Mouse (Mus musculus) neural tube, embryonic 11.5 days (tissue): Measurements from ENCODE around the gene Zyg11a. TPM values are rescaled to one million over a fixed set of nuclear protein-coding genes. Genes with fewer than 3 reads are reported as not detected.

Source experiments
- ATAC-seq: fragments of 200-750 bp; cut with Nextera tagmentation; 2 replicates; pipeline ENCODE4 v1.8.0; 2017; ENCODE audit warnings: moderate number of reproducible peaks, mild to moderate bottlenecking, moderate TSS enrichment, moderate library complexity; ENCODE audit not compliant: insufficient read depth, low FRiP score, low TSS enrichment
- DNase-seq: peaks from one replicate; pipeline ENCODE4 v3.0.0-alpha.2; 2015; ENCODE audit warnings: low spot score
- H3K27ac ChIP-seq: fragments of 300-500 bp; sonication (generic); 2 replicates; pipeline ENCODE4 v1.5.1; 2014; ENCODE audit warnings: low read depth, mild to moderate bottlenecking, low read length
- H3K27me3 ChIP-seq: fragments of 300-500 bp; sonication (generic); 2 replicates; pipeline ENCODE4 v1.6.1; 2014; ENCODE audit warnings: mild to moderate bottlenecking, low read length, mixed read lengths; ENCODE audit not compliant: control insufficient read depth, insufficient read depth
- H3K36me3 ChIP-seq: fragments of 300-500 bp; sonication (generic); 2 replicates; pipeline ENCODE4 v1.6.1; 2014; ENCODE audit warnings: mild to moderate bottlenecking, low read length, moderate library complexity, mixed read lengths; ENCODE audit not compliant: control insufficient read depth, insufficient read depth
- H3K4me1 ChIP-seq: fragments of 300-500 bp; sonication (generic); 2 replicates; pipeline ENCODE4 v1.6.1; 2014; ENCODE audit warnings: low read length, mixed read lengths; ENCODE audit not compliant: control insufficient read depth, insufficient read depth
- H3K4me2 ChIP-seq: fragments of 300-500 bp; sonication (generic); 2 replicates; pipeline ENCODE4 v1.6.1; 2014; ENCODE audit warnings: low read depth, mild to moderate bottlenecking, moderate library complexity
- H3K4me3 ChIP-seq: fragments of 300-500 bp; sonication (generic); 2 replicates; pipeline ENCODE4 v1.5.1; 2014; ENCODE audit warnings: low read depth, low read length
- H3K9ac ChIP-seq: fragments of 300-500 bp; sonication (generic); 2 replicates; pipeline ENCODE4 v1.6.1; 2014; ENCODE audit warnings: mild to moderate bottlenecking, low read length
- H3K9me3 ChIP-seq: fragments of 300-500 bp; sonication (generic); 2 replicates; pipeline ENCODE4 v1.6.1; 2016; ENCODE audit warnings: low read length; ENCODE audit not compliant: control insufficient read depth
- WGBS: fragments of 180-500 bp; shearing (Covaris S2); extraction: QIAGEN DNeasy Blood & Tissue Kit; methylation state at CpG from one replicate; pipeline ENCODE4 v1.1.7; 2014; 5-methylcytosine and 5-hydroxymethylcytosine counted together
- polyA plus RNA-seq: library from polyadenylated mRNA; unstranded; fragments of >200 nt; fragmentation: Nextera tagmentation; extraction: Ambion mirVana; gene quantifications from 2 replicates; pipeline ENCODE4 v1.2.1, GENCODE M21; 2014

The Zyg11a gene
- polyA plus RNA-seq: not detected in 2 replicates

DNA sequence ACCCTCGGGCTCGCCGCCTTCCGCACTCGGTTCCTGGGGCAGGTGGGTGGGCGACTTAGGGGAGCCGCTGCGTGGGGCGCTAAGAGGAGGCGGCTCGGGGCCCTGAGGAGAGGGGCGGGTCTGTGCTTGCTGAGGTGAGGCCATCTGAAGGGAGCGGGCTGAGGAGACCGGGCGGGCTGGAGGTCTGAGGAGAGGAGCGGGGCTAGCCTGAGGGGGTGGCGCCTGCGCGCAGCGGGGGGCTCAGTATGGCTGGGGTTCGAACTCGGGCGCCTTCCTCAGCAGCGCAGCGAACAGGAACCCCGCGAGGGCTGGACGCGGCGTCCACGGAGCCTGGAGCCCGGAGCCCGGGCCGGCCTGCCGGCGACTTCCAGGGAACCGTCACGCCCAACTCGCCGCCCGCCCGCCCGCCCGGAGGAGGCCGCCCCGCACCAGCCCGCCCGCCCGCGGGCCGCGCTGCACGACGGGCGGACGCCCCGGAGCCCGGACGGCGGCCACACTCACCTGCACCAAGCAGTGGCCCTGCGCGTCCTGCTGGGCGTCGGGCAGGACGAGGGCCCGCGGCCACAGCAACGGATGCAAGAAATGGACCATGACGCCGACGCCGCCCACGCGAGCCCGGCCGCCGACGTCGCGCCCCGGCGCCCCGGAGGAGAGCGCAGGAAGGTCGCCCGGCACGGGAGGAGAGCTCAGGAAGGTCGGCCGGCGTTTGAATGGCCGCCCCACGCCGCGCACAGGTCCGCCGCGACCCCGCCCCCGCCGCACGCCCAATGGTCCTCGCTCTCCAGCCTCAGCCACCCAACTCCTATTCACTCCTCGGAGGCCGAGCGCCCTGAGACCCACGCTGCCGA is at the start of gene Zyg11a:
Gene Zyg11a (minus strand): TSS at position 717 of the 848 bp plus-strand sequence.
- H3K4me1 ChIP-seq: no peaks in the 10 kb centered on the region
- peak within 1 kb of the TSS; percentile 38 for H3K4me3 ChIP-seq
- peak within 1 kb of the TSS; percentile 38 for H3K4me2 ChIP-seq
- peak; percentile 24 for DNase-seq
- 1% methylated on average over 77 of the region's 107 CpGs for WGBS
- H3K9me3 ChIP-seq: no peaks in the 10 kb centered on the region
- ATAC-seq: no peak
- no peaks in the 10 kb centered on the region for H3K36me3 ChIP-seq
- H3K27me3 ChIP-seq: peaks cover 34% of the 10 kb centered on the region
- H3K27ac ChIP-seq: no peak within 1 kb of the TSS
- no peak within 1 kb of the TSS for H3K9ac ChIP-seq

DNA sequence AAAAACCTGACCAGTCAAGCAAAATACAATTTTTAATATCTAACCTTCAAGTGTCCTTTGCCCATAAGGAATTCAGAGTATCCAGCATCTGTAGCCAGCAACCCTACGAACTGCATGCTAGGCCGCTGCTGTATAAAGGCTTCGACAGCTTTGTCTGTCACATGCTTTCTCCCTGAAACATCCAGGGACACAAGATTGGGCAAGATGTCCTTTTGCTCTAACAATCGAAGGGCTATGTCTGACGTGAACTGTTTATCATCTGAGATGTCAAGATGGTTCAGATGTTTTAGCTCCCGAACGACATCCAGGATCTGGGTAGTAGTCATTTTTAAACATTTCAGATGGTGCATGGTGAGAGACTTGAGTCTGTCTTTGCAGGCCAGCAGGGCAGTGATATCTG is 47.9 kb upstream of the Zyg11a start:
- WGBS: 92% methylated on average over 7 of the region's 7 CpGs
- Histone ChIP-seq H3K36me3 (peaks cover 8% of the 10 kb centered on the region), H3K4me3 (no peak overlapping the region), H3K9me3 (no peaks in the 10 kb centered on the region), H3K4me2 (no peak overlapping the region), H3K27me3 (no peaks in the 10 kb centered on the region), H3K27ac (no peak overlapping the region), H3K4me1 (no peaks in the 10 kb centered on the region), H3K9ac (no peak overlapping the region)
- ATAC-seq (no peak), DNase-seq (no peak)

DNA sequence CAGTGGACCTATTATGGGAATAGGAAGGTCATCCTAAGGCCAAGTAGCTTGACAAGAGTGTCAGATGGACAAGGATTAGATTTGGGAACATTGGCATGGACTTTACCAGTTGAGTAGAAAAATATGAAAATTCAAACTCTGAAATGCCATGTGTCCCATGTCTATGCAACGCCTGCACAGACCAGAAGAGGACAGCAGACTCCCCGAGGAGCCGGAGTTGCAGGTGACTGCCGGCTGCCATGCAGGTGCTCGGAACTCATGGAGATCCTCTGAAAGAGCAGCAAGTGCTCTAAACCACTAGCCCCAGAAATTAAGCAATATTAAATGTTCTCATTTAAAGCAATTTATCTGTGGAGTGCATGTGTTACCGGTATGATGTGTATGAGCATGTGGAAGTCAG is 35.5 kb upstream of the Zyg11a start:
- no peak overlapping the region for H3K4me3 ChIP-seq
- ATAC-seq (no peak), DNase-seq (no peak)
- WGBS: 95% methylated on average over 6 of the region's 6 CpGs
- no peaks in the 10 kb centered on the region for H3K4me1 ChIP-seq
- no peak overlapping the region for H3K9ac ChIP-seq
- no peaks in the 10 kb centered on the region for H3K9me3 ChIP-seq
- H3K27me3 ChIP-seq: no peaks in the 10 kb centered on the region
- no peak overlapping the region for H3K27ac ChIP-seq
- H3K36me3 ChIP-seq: peaks cover 12% of the 10 kb centered on the region
- H3K4me2 ChIP-seq: no peak overlapping the region

DNA sequence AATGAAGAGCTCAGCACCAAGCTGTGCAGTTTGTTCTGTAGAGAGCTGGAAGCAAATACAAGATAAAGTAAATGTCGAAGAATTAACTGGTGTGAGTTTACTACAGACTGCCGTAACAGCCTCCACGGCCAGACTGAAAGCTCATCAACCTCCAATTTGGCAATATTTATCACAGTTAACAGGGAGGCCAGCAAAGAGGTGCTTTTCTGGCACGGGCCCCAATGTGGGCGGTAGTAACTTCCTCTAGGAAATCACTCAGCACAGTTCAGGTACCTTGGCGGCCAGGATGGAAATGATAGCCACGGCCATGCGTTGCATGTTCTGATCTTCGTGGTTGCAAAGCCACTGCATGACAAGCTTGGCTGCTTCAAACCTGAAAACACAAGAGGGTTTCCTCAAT is 32.7 kb upstream of the Zyg11a start:
- Histone ChIP-seq H3K4me1 (no peaks in the 10 kb centered on the region), H3K9ac (no peak overlapping the region), H3K27me3 (no peaks in the 10 kb centered on the region), H3K36me3 (peaks cover 9% of the 10 kb centered on the region), H3K4me2 (no peak overlapping the region), H3K27ac (no peak overlapping the region), H3K4me3 (no peak overlapping the region), H3K9me3 (no peaks in the 10 kb centered on the region)
- DNase-seq: no peak
- no peak for ATAC-seq
- 94% methylated on average over 9 of the region's 9 CpGs for WGBS

DNA sequence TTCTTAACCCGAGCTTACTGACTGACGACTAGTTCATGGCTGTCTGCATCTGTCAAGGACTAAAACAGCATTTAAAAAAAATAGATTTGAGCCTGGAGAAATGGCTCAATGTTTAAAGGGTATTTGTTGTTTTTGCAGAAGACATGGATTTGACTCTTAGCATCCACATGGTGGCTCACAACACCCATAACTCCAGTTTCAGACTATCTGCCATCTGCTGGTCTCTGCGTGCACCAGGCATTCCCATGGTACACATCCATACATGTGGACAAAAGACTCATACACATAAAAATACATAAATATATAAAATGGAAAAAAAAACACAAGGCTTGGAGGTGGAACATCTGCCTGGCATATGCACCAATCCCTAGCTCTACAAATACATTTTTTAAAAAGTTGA is 31.5 kb upstream of the Zyg11a start:
- DNase-seq (no peak), ATAC-seq (no peak)
- H3K27me3 ChIP-seq: no peaks in the 10 kb centered on the region
- H3K4me3 ChIP-seq: no peak overlapping the region
- peaks cover 7% of the 10 kb centered on the region for H3K36me3 ChIP-seq
- no peak overlapping the region for H3K4me2 ChIP-seq
- H3K9ac ChIP-seq: no peak overlapping the region
- H3K4me1 ChIP-seq: no peaks in the 10 kb centered on the region
- no peak overlapping the region for H3K27ac ChIP-seq
- WGBS: 91% methylated on average over 3 of the region's 3 CpGs
- no peaks in the 10 kb centered on the region for H3K9me3 ChIP-seq

DNA sequence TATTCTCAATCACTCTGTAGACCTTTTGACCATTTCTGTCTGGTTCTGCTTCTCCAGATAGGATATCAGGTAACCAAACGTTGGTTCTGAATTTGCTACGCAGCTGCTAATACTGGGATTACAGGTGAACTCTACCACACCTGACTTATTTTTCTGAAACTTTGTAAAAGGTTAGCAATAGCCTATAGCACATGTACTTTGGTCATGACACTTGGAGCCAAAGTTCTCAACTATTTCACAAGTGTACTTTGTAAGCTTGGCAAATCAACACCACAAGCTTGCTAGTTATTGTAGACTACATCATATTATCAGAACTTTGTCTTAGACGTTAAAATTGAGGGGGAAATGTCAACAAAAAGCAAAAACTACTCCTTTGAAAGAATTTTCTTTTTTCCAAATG is 15.8 kb upstream of the Zyg11a start:
- 92% methylated on average over 3 of the region's 3 CpGs for WGBS
- Histone ChIP-seq H3K9ac (no peak overlapping the region), H3K4me2 (no peak overlapping the region), H3K4me3 (no peak overlapping the region), H3K27me3 (no peaks in the 10 kb centered on the region), H3K27ac (no peak overlapping the region), H3K36me3 (peaks cover 4% of the 10 kb centered on the region; the same call in 1 of the 2 replicates), H3K4me1 (no peaks in the 10 kb centered on the region), H3K9me3 (no peaks in the 10 kb centered on the region)
- ATAC-seq: no peak
- DNase-seq: no peak

DNA sequence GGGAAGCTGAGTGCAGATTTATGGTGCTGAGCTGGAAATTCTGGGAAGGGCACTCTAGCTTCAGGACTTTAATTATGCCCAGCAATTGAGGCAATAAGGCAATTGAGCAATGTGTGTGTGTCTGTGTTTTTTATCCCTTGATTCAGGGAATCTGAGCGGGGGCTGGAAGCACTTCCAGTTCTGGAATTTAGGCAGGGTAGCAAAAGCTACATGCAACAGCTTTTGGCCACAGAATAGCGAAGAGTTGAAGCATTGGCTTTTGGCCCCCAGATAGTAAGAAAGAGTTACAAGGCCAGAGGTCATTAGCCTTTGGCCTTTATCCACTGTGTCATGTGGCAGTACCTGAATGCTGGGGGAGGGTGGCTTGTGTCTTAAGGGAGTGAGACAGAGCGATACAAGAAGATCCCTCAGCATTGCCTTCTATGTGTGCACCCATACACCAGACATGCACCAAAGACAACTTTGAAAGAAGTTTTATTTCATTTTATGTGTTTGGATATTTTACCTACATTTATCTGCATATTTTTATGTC is 7.6 kb upstream of the Zyg11a start:
- no peak for ATAC-seq
- no peak for DNase-seq
- H3K9ac ChIP-seq: no peak overlapping the region
- H3K4me3 ChIP-seq: no peak overlapping the region
- H3K27ac ChIP-seq: no peak overlapping the region
- H3K4me2 ChIP-seq: no peak overlapping the region
- H3K9me3 ChIP-seq: no peaks in the 10 kb centered on the region
- H3K4me1 ChIP-seq: no peaks in the 10 kb centered on the region
- no peaks in the 10 kb centered on the region for H3K27me3 ChIP-seq
- no peaks in the 10 kb centered on the region for H3K36me3 ChIP-seq
- WGBS: 41% methylated on average over 3 of the region's 3 CpGs

DNA sequence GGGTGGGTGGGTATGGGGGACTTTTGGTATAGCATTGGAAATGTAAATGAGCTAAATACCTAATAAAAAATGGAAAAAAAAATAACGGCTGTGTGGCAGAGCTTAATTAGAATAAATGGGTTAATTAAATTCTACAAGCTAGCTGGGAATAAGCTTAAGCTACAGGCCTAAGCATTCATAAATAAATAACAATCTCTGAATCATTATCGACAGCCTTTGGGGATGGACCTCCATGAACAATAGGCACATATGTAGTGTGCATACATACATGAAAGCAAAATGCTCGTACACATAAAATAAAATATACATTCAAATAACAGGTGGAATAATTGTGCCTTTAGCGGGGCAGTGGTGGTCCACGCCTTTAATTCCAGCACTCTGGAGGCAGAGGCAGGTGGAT is 4.7 kb upstream of the Zyg11a start:
- no peak for ATAC-seq

DNA sequence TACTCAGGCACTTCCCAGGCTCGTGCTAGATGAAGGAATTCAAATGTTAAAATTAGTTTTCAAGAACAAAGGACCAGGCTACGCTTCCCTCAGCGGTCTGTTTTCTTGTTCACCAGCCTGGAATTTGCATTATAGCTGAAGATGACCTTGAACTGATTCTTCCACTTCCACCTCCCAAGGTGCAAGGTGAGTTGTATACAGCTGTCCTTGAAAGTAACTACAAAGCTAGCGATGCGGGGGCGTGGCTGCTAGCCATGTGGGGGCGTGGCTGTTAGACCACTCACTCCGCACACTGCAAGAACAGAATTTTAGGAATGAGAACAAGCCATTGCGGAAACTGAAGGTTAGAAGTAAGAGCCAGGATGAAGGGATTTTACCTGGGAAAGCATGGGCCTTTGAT is 1.2 kb upstream of the Zyg11a start:
- peaks cover 34% of the 10 kb centered on the region for H3K27me3 ChIP-seq
- no peak overlapping the region for H3K4me3 ChIP-seq
- DNase-seq (peak; percentile 23), ATAC-seq (no peak)
- 5% methylated on average over 9 of the region's 9 CpGs for WGBS
- H3K27ac ChIP-seq: no peak overlapping the region
- no peaks in the 10 kb centered on the region for H3K36me3 ChIP-seq
- H3K4me2 ChIP-seq: no peak overlapping the region
- no peaks in the 10 kb centered on the region for H3K4me1 ChIP-seq
- no peak overlapping the region for H3K9ac ChIP-seq
- H3K9me3 ChIP-seq: no peaks in the 10 kb centered on the region

More for the DNA sequence above, 4.7 kb upstream of the Zyg11a start:
- Histone ChIP-seq H3K27ac (no peak overlapping the region), H3K4me2 (no peak overlapping the region), H3K9ac (no peak overlapping the region), H3K4me1 (no peaks in the 10 kb centered on the region), H3K4me3 (no peak overlapping the region), H3K27me3 (peaks cover 21% of the 10 kb centered on the region), H3K36me3 (no peaks in the 10 kb centered on the region), H3K9me3 (no peaks in the 10 kb centered on the region)
- DNase-seq: no peak
- 94% methylated on average over 5 of the region's 5 CpGs for WGBS
